Mouse (Mus musculus) hindbrain, embryonic 11.5 days (tissue): ENCODE results near the gene Tsen15. TPM values are rescaled to one million over a fixed set of nuclear protein-coding genes. Genes with fewer than 3 reads are reported as not detected.

Experiments used
- ATAC-seq: fragments of 200-750 bp; cut with Nextera tagmentation; 2 replicates; pipeline ENCODE4 v1.8.0; 2017; ENCODE audit warnings: mild to moderate bottlenecking, moderate TSS enrichment, moderate library complexity; ENCODE audit not compliant: low FRiP score
- DNase-seq: peaks from one replicate; pipeline ENCODE4 v3.0.0-alpha.2; 2015; ENCODE audit warnings: low spot score
- H3K27ac ChIP-seq: fragments of 300-500 bp; sonication (generic); 2 replicates; pipeline ENCODE4 v1.5.1; 2014; ENCODE audit warnings: mild to moderate bottlenecking, low read depth, low read length
- H3K27me3 ChIP-seq: fragments of 300-500 bp; sonication (generic); 2 replicates; pipeline ENCODE4 v1.6.1; 2014; ENCODE audit warnings: mild to moderate bottlenecking, low read length, moderate library complexity, mixed read lengths; ENCODE audit not compliant: control insufficient read depth, insufficient read depth
- H3K36me3 ChIP-seq: fragments of 300-500 bp; sonication (generic); 2 replicates; pipeline ENCODE4 v1.6.1; 2014; ENCODE audit warnings: mild to moderate bottlenecking, low read length, moderate library complexity, mixed read lengths; ENCODE audit not compliant: control insufficient read depth, insufficient read depth
- H3K4me1 ChIP-seq: fragments of 300-500 bp; sonication (generic); replicated peaks from 2 replicates; pipeline ENCODE4 v1.6.1; 2014; ENCODE audit warnings: low read length, mixed read lengths; ENCODE audit not compliant: control insufficient read depth, insufficient read depth
- H3K4me2 ChIP-seq: fragments of 300-500 bp; sonication (generic); replicated peaks from 2 replicates; pipeline ENCODE4 v1.6.1; 2014; ENCODE audit warnings: mild to moderate bottlenecking, low read depth, low read length
- H3K4me3 ChIP-seq: fragments of 300-500 bp; sonication (generic); 2 replicates; pipeline ENCODE4 v1.5.1; 2014; ENCODE audit warnings: low read depth, low read length
- H3K9ac ChIP-seq: fragments of 300-500 bp; sonication (generic); 2 replicates; pipeline ENCODE4 v1.6.1; 2014; ENCODE audit warnings: low read depth, low read length
- H3K9me3 ChIP-seq: fragments of 300-500 bp; sonication (generic); 2 replicates; pipeline ENCODE4 v1.6.1; 2016; ENCODE audit warnings: low read length; ENCODE audit not compliant: control insufficient read depth
- WGBS: fragments of 180-500 bp; shearing (Covaris S2); extraction: QIAGEN DNeasy Blood & Tissue Kit; methylation state at CpG from one replicate; pipeline ENCODE4 v1.1.7; 2014; 5-methylcytosine and 5-hydroxymethylcytosine counted together
- polyA plus RNA-seq: library from polyadenylated mRNA; unstranded; fragments of >200 nt; fragmentation: Nextera tagmentation; extraction: Ambion mirVana; gene quantifications from 2 replicates; pipeline ENCODE4 v1.2.1, GENCODE M21; 2014

Tsen15 gene
- polyA plus RNA-seq = 51.0 and 54.2 TPM in 2 replicates

- Histone ChIP-seq H3K36me3 (no peaks in the 10 kb centered on the region), H3K27ac (no peak within 1 kb of the TSS), H3K4me2 (peak within 1 kb of the TSS; percentile 58), H3K27me3 (no peaks in the 10 kb centered on the region), H3K4me3 (peak within 1 kb of the TSS; percentile 86), H3K4me1 (no peaks in the 10 kb centered on the region), H3K9me3 (no peaks in the 10 kb centered on the region), H3K9ac (peak within 1 kb of the TSS; percentile 69)
- DNase-seq = peak; percentile 83
- WGBS = under 1% methylated on average over 57 of the region's 57 CpGs
- ATAC-seq = peak; percentile 96
These were observed at the start of gene Tsen15 for GRCm38 (mm10) chr1:152386188-152386835. Gene Tsen15 (minus strand): TSS chr1:152386688.

GRCm38 (mm10) chr1:152434166-152434565, 47.7 kb upstream of the Tsen15 start:
- Histone ChIP-seq H3K4me2 (no peak overlapping the region), H3K9ac (no peak overlapping the region), H3K27ac (no peak overlapping the region), H3K9me3 (no peaks in the 10 kb centered on the region), H3K27me3 (no peaks in the 10 kb centered on the region), H3K4me1 (no peaks in the 10 kb centered on the region), H3K36me3 (no peaks in the 10 kb centered on the region), H3K4me3 (no peak overlapping the region)
- ATAC-seq = no peak
- 91% methylated on average over 4 of the region's 4 CpGs for whole genome bisulfite sequencing
- no peak for DNase-seq

DNA sequence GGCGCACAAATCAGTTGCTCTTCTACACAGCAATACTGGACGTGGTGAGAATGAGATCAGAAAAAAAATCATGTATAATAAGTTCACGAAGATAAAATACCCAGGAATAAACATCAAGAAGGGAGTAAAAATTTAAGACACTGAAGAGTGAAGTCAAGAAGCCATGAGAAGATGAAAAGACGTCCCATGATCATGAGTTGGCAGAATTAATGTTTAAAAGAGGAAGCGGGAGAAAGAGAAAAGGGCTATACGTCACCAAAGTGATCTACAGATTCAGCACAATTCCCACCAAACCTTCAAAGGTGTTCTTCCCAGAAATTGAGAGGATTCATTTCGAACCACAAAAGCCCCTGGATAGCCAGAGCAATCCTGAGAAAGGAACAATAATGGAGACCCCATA, 43.3 kb upstream of the Tsen15 start:
- DNase-seq (no peak), ATAC-seq (no peak)
- WGBS = 93% methylated on average over 7 of the region's 7 CpGs
- no peaks in the 10 kb centered on the region for H3K4me1 ChIP-seq
- H3K36me3 ChIP-seq = no peaks in the 10 kb centered on the region
- no peaks in the 10 kb centered on the region for H3K27me3 ChIP-seq
- H3K27ac ChIP-seq = no peak overlapping the region
- no peak overlapping the region for H3K4me2 ChIP-seq
- H3K9ac ChIP-seq = no peak overlapping the region
- no peak overlapping the region for H3K4me3 ChIP-seq
- H3K9me3 ChIP-seq = no peaks in the 10 kb centered on the region

DNA sequence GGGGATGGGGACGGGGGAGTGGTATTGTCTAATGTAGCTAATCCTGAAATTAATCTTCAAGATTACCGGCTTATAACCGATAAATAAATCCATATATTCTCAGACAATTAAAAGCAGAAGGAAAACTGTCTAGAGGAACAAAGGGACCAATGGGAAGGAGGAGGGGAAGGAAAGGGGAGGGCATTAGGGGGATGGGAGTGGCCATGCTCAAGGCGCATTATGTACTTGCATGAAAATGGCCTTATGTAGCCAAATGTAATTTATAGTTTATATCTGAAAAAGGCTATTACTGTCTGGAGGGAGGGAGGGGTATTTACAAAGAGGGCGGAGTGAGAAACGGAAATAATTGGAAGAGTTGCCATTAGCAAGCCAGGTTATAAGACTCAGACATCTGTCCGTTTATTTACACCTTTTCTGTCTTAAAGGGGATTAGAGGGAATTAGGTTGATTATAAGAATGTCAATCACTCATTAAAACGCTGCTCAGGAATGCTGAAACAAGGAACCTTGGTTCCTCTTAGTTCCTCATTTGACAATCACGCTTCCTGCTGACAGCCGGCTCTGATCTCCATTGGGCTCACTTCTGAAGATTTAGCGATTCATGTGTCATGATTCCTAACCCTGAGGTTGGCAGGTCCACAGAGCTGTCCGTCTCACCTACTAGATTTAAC, 41.6 kb upstream of the Tsen15 start:
- Histone ChIP-seq H3K27me3 (no peaks in the 10 kb centered on the region), H3K9ac (no peak overlapping the region), H3K9me3 (no peaks in the 10 kb centered on the region), H3K4me2 (no peak overlapping the region), H3K27ac (no peak overlapping the region), H3K36me3 (no peaks in the 10 kb centered on the region), H3K4me3 (no peak overlapping the region), H3K4me1 (no peaks in the 10 kb centered on the region)
- DNase-seq (no peak), ATAC-seq (no peak)
- 82% methylated on average over 12 of the region's 12 CpGs for WGBS

DNA sequence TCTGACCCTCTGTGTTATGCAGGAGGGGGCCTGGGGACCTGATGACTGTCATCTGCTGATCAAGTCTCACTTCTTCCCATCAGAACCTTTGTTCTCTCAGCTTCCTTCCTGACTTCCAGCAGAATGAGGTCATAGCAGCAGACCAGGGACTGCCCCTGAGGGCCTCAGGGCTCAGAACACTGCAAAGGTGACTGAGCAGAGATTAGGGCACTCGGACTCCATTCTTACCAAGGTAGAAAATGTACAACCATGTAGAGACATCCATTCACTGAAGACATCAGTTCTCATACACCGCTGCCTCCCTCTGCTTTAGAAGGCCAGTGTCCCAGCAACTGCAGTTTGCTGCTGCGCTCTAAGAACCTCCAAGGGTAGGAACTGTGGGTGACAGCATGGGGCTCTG, 36.6 kb upstream of the Tsen15 start:
- Histone ChIP-seq H3K4me3 (no peak overlapping the region), H3K4me2 (no peak overlapping the region), H3K9me3 (no peaks in the 10 kb centered on the region), H3K36me3 (no peaks in the 10 kb centered on the region), H3K9ac (no peak overlapping the region), H3K27ac (no peak overlapping the region), H3K4me1 (no peaks in the 10 kb centered on the region), H3K27me3 (no peaks in the 10 kb centered on the region)
- DNase-seq (no peak), ATAC-seq (no peak)
- 91% methylated on average over 3 of the region's 3 CpGs for WGBS

GRCm38 (mm10) chr1:152422295-152422694, 35.8 kb upstream of the Tsen15 start:
- no peak overlapping the region for H3K4me3 ChIP-seq
- H3K9ac ChIP-seq = no peak overlapping the region
- no peaks in the 10 kb centered on the region for H3K9me3 ChIP-seq
- no peak overlapping the region for H3K4me2 ChIP-seq
- no peak for ATAC-seq
- H3K27me3 ChIP-seq = no peaks in the 10 kb centered on the region
- H3K4me1 ChIP-seq = no peaks in the 10 kb centered on the region
- H3K36me3 ChIP-seq = no peaks in the 10 kb centered on the region
- WGBS = 89% methylated on average over 3 of the region's 3 CpGs
- DNase-seq = no peak
- no peak overlapping the region for H3K27ac ChIP-seq

DNA sequence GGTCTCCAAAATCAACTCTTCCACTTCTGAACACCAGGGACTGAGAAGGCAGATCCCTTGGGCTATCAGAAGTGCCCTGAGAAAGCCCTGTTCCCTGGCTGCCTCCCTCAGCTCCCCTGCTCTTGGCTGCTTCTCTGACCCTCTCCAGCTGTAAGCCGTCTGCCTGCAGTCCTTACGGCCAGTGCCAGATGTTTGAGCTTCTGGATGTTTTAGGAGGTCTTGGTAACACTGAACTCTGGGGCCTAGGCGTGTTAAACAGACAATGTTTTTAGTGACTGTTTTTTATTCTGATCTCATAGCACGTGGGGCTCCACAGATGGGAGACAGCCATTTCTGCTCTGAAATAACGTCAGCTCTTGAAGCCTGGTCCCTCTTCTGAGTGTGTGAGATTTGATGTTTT, 31.1 kb upstream of the Tsen15 start:
- no peak overlapping the region for H3K4me3 ChIP-seq
- no peaks in the 10 kb centered on the region for H3K27me3 ChIP-seq
- no peaks in the 10 kb centered on the region for H3K4me1 ChIP-seq
- H3K9me3 ChIP-seq = no peaks in the 10 kb centered on the region
- H3K9ac ChIP-seq = no peak overlapping the region
- no peaks in the 10 kb centered on the region for H3K36me3 ChIP-seq
- WGBS = 36% methylated on average over 5 of the region's 5 CpGs
- no peak overlapping the region for H3K27ac ChIP-seq
- DNase-seq (no peak), ATAC-seq (no peak)
- H3K4me2 ChIP-seq = no peak overlapping the region

GRCm38 (mm10) chr1:152416306-152416904, 29.9 kb upstream of the Tsen15 start:
- H3K9ac ChIP-seq = no peak overlapping the region
- H3K4me1 ChIP-seq = no peaks in the 10 kb centered on the region
- no peak overlapping the region for H3K4me3 ChIP-seq
- H3K4me2 ChIP-seq = no peak overlapping the region
- no peak overlapping the region for H3K27ac ChIP-seq
- H3K36me3 ChIP-seq = no peaks in the 10 kb centered on the region
- WGBS = 91% methylated on average over 13 of the region's 13 CpGs
- no peaks in the 10 kb centered on the region for H3K9me3 ChIP-seq
- no peaks in the 10 kb centered on the region for H3K27me3 ChIP-seq
- DNase-seq (no peak), ATAC-seq (no peak)

GRCm38 (mm10) chr1:152414451-152414850, 28.0 kb upstream of the Tsen15 start:
- WGBS = 78% methylated on average over 10 of the region's 10 CpGs

More at GRCm38 (mm10) chr1:152414451-152414850, 28.0 kb upstream of the Tsen15 start:
- Histone ChIP-seq H3K36me3 (no peaks in the 10 kb centered on the region), H3K4me1 (no peaks in the 10 kb centered on the region), H3K27ac (no peak overlapping the region), H3K4me2 (no peak overlapping the region), H3K4me3 (no peak overlapping the region), H3K9ac (no peak overlapping the region), H3K9me3 (no peaks in the 10 kb centered on the region), H3K27me3 (no peaks in the 10 kb centered on the region)
- DNase-seq (no peak), ATAC-seq (no peak)
